Mouse (Mus musculus): Measurements from ENCODE around the gene Krtap19-2.

Krtap19-2 gene

GRCm38 (mm10) chr16:88874169-88874568 lies at the start of gene Krtap19-2:
Gene Krtap19-2, minus strand, starts transcription at chr16:88874269.
- ATAC-seq (ENCODE audit: insufficient number of reproducible peaks, low FRiP score, low TSS enrichment), result no peak

- ATAC-seq (ENCODE audit: insufficient number of reproducible peaks, low FRiP score, low TSS enrichment), result no peak
These were observed 22.3 kb upstream of the Krtap19-2 start, which contains the start of gene Krtap19-5 for GRCm38 (mm10) chr16:88896357-88896756. Gene Krtap19-5, minus strand, starts transcription at chr16:88896457.

DNA sequence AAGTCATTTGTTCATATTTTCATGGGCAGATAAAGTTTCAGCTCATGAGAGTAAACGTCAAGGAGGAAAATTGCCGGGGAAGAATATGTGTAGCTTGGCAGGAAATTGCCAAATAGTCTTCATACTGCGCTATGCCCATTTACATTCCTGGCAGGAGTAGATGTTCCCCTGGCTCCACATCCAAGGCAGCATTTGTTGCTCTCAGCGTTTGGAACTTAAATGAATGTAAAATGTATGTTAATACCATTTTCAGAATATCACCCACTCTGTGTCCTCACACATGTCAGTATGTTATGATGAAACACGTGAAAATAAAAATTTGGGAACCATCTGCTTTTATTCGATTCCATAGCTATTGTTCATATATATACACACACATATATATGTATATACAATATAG lies 12.8 kb upstream of the Krtap19-2 start:
- ATAC-seq (ENCODE audit: insufficient number of reproducible peaks, low FRiP score, low TSS enrichment), result no peak

DNA sequence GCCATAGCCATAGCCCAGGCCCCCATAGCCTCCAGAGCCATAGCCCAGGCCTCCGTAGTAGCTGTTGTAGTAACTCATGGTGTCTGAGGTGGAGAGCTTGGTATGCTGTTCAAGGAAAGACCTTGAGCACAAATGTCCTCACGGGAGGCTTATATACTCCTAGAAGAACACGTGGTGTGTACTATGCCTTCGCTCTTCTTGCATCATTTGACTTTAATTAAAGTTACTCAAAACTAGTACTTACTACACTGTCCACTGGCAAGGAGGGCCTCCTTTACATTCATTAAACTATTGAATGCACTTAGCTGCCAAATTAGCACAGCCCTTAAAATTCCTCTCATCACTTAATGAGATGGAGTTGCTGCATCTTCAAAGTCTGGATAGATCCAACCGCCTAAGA lies 10.9 kb upstream of the Krtap19-2 start, which contains the start of gene Krtap19-4:
Gene Krtap19-4 (minus strand): TSS at position 101 of the 400 bp plus-strand sequence.
- ATAC-seq (ENCODE audit: insufficient number of reproducible peaks, low FRiP score, low TSS enrichment), result no peak

DNA sequence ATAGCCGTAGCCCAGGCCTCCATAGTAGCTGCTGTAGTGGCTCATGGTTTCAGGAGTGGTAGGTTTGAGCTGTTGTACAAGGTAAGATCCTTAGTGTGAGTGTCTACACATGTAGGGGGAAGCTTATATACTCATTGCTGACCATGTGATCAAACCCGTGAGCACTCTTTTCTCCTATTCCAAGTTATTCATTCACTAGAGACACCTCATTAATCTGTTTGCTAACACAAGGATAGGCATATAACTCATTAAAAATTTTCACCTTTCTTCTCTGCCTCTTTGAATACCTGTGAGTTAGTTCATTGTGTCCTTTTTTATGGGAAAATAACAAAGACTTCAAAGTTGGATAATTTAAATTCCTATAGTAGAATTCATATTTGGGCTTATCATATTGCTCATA lies 3.9 kb upstream of the Krtap19-2 start, which contains the start of gene Krtap19-3:
Gene Krtap19-3 (minus strand): TSS at position 101 of the 400 bp plus-strand sequence.
- no peak for ATAC-seq (ENCODE audit: insufficient number of reproducible peaks, low FRiP score, low TSS enrichment)

DNA sequence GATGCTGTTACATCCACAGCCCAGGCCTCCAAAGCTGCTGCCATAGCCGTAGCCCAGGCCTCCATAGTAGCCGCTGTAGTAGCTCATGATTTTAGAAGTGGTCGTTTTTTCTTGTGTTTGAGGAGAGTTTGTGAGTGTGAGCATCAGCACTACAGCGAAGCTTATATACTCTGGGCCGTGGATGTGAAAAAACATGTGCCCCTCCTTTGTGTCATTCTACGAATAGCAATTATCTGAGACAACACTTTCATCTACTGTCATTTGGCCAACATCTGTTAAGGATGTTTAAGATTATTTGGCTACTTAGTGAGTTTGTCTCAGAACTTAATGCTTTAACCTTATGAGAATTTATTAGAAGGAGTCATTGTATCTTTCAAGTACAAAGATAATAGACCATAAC lies 4.8 kb downstream of the Krtap19-2 start, which contains the start of gene Krtap19-1:
Gene Krtap19-1 (minus strand): TSS at position 101 of the 400 bp plus-strand sequence.
- no peak for ATAC-seq (ENCODE audit: insufficient number of reproducible peaks, low FRiP score, low TSS enrichment)

- ATAC-seq (ENCODE audit: insufficient number of reproducible peaks, low FRiP score, low TSS enrichment), result no peak
These were observed 9.1 kb downstream of the Krtap19-2 start for GRCm38 (mm10) chr16:88864887-88865407.

- no peak for ATAC-seq (ENCODE audit: insufficient number of reproducible peaks, low FRiP score, low TSS enrichment)
These were observed 22.6 kb downstream of the Krtap19-2 start for GRCm38 (mm10) chr16:88851450-88851849.

DNA sequence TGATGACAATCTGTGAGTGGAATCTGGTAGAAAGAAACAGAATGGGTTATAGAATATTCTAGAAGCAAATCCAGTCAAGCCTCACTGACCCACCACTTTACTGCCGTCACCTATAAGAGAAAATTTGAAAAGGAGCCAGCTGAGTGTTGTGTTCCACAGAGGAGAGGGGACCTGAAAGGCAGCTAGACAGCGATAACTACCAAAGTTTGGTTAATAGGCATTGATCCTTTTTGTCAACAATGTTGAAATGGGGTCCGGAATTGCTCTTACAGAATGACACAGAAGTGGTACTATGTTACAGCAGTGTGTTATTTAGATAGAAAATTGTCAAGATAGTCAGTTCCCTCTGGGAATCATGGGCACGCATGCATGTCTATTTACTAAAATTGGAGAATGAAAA lies 25.5 kb downstream of the Krtap19-2 start:
- ATAC-seq (ENCODE audit: insufficient number of reproducible peaks, low FRiP score, low TSS enrichment), result no peak

- ATAC-seq (ENCODE audit: insufficient number of reproducible peaks, low FRiP score, low TSS enrichment), result no peak
These were observed 26.7 kb downstream of the Krtap19-2 start for GRCm38 (mm10) chr16:88847363-88847762.

- no peak for ATAC-seq (ENCODE audit: insufficient number of reproducible peaks, low FRiP score, low TSS enrichment)
These were observed 47.1 kb downstream of the Krtap19-2 start for GRCm38 (mm10) chr16:88826978-88827377.

- ATAC-seq (ENCODE audit: insufficient number of reproducible peaks, low FRiP score, low TSS enrichment), result no peak
These were observed 47.9 kb downstream of the Krtap19-2 start, which contains the start of gene Krtap14 for GRCm38 (mm10) chr16:88826095-88826652. Gene Krtap14, minus strand, starts transcription at chr16:88826145.

- ATAC-seq (ENCODE audit: insufficient number of reproducible peaks, low FRiP score, low TSS enrichment), result no peak
These were observed 50.3 kb downstream of the Krtap19-2 start for GRCm38 (mm10) chr16:88823736-88824135.

Data from cerebellum, adult (tissue).